Mouse (Mus musculus) hindbrain, embryonic 11.5 days (tissue): ENCODE results near the gene AB124611. TPM values are rescaled to one million over a fixed set of nuclear protein-coding genes. Genes with fewer than 3 reads are reported as not detected.

Source experiments
- ATAC-seq: fragments of 200-750 bp; cut with Nextera tagmentation; 2 replicates; pipeline ENCODE4 v1.8.0; 2017; ENCODE audit warnings: mild to moderate bottlenecking, moderate TSS enrichment, moderate library complexity; ENCODE audit not compliant: low FRiP score
- DNase-seq: peaks from one replicate; pipeline ENCODE4 v3.0.0-alpha.2; 2015; ENCODE audit warnings: low spot score
- H3K27ac ChIP-seq: fragments of 300-500 bp; sonication (generic); 2 replicates; pipeline ENCODE4 v1.5.1; 2014; ENCODE audit warnings: mild to moderate bottlenecking, low read depth, low read length
- H3K27me3 ChIP-seq: fragments of 300-500 bp; sonication (generic); 2 replicates; pipeline ENCODE4 v1.6.1; 2014; ENCODE audit warnings: mild to moderate bottlenecking, low read length, moderate library complexity, mixed read lengths; ENCODE audit not compliant: control insufficient read depth, insufficient read depth
- H3K36me3 ChIP-seq: fragments of 300-500 bp; sonication (generic); 2 replicates; pipeline ENCODE4 v1.6.1; 2014; ENCODE audit warnings: mild to moderate bottlenecking, low read length, moderate library complexity, mixed read lengths; ENCODE audit not compliant: control insufficient read depth, insufficient read depth
- H3K4me1 ChIP-seq: fragments of 300-500 bp; sonication (generic); replicated peaks from 2 replicates; pipeline ENCODE4 v1.6.1; 2014; ENCODE audit warnings: low read length, mixed read lengths; ENCODE audit not compliant: control insufficient read depth, insufficient read depth
- H3K4me2 ChIP-seq: fragments of 300-500 bp; sonication (generic); replicated peaks from 2 replicates; pipeline ENCODE4 v1.6.1; 2014; ENCODE audit warnings: mild to moderate bottlenecking, low read depth, low read length
- H3K4me3 ChIP-seq: fragments of 300-500 bp; sonication (generic); 2 replicates; pipeline ENCODE4 v1.5.1; 2014; ENCODE audit warnings: low read depth, low read length
- H3K9ac ChIP-seq: fragments of 300-500 bp; sonication (generic); 2 replicates; pipeline ENCODE4 v1.6.1; 2014; ENCODE audit warnings: low read depth, low read length
- H3K9me3 ChIP-seq: fragments of 300-500 bp; sonication (generic); 2 replicates; pipeline ENCODE4 v1.6.1; 2016; ENCODE audit warnings: low read length; ENCODE audit not compliant: control insufficient read depth
- WGBS: fragments of 180-500 bp; shearing (Covaris S2); extraction: QIAGEN DNeasy Blood & Tissue Kit; methylation state at CpG from one replicate; pipeline ENCODE4 v1.1.7; 2014; 5-methylcytosine and 5-hydroxymethylcytosine counted together
- polyA plus RNA-seq: library from polyadenylated mRNA; unstranded; fragments of >200 nt; fragmentation: Nextera tagmentation; extraction: Ambion mirVana; gene quantifications from 2 replicates; pipeline ENCODE4 v1.2.1, GENCODE M21; 2014

AB124611 gene
- polyA plus RNA-seq, 1 experiment from 2014 or later = 5.3 TPM

- no peak for ATAC-seq
- Histone ChIP-seq H3K4me1 (no peaks in the 10 kb centered on the region), H3K4me3 (no peak overlapping the region), H3K27me3 (no peaks in the 10 kb centered on the region), H3K27ac (peak overlapping the region; percentile 17; the same call in 1 of the 2 replicates), H3K4me2 (no peak overlapping the region), H3K9ac (no peak overlapping the region), H3K36me3 (0 out of 2 replicates have a peak, but pooled peaks cover 2% of the 10 kb centered on the region), H3K9me3 (no peaks in the 10 kb centered on the region)
- 86% methylated on average over 16 of the region's 16 CpGs for WGBS
- DNase-seq = no peak
These were observed 28.9 kb upstream of the AB124611 start for GRCm38 (mm10) chr9:21497050-21497542.

DNA sequence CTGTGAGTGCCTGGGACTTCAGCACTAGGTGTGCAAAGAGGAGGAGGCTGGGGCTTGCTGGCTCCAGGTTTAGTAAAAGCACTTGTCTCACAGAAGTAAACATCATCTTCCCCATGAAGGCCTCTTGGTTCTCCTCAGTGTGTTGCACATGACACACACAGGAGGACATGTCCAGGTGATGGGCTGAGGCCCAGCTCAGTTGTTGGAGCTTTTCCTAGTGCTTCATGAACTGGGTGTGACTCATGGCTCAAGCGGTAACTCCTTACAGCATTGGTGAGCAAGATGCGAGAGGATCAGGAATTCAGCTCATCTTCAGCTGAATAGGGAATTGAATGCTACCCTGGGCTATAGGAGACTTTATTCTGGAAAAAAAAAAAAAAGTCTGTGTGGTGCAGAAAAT, 28.3 kb upstream of the AB124611 start:
- no peak overlapping the region for H3K4me2 ChIP-seq
- H3K9ac ChIP-seq = no peak overlapping the region
- ATAC-seq (no peak), DNase-seq (no peak)
- H3K36me3 ChIP-seq = 0 out of 2 replicates have a peak, but pooled peaks cover 2% of the 10 kb centered on the region
- no peaks in the 10 kb centered on the region for H3K27me3 ChIP-seq
- no peak overlapping the region; the same call in 1 of the 2 replicates for H3K27ac ChIP-seq
- H3K4me3 ChIP-seq = no peak overlapping the region
- 93% methylated on average over 2 of the region's 2 CpGs for WGBS
- no peaks in the 10 kb centered on the region for H3K4me1 ChIP-seq
- H3K9me3 ChIP-seq = no peaks in the 10 kb centered on the region

DNA sequence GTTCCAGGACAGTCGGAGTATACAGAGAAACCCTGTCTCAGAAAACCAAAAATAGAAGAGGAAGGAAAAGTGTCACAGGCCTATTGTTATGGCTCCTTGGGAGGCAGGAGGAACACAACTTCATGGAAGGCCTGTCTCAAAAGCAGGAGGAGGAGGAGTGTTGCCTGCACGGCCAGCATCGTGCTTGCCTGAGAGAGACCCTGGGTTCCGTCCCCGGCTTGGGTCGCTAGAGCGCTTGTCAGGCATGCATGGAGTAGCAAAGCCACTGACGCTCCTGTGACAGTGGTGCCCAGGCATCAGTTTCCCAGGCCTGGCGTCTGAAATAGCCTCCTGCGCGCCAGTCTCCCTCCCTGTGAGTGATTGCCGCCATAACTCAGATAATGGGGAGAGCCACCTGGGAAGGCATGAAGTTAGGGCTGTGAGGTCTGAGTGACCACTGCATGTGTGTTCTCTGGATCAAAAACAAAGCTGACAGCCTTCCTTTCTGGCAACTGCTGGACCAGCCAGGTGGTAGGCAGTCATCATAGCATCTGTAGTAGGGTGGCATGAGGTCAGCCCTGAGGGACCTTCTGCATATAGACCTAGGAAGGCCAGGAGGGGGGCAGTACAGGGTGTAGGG, 27.6 kb upstream of the AB124611 start:
- H3K36me3 ChIP-seq = 0 out of 2 replicates have a peak, but pooled peaks cover 2% of the 10 kb centered on the region
- no peaks in the 10 kb centered on the region for H3K4me1 ChIP-seq
- H3K4me3 ChIP-seq = no peak overlapping the region
- H3K9ac ChIP-seq = no peak overlapping the region
- no peaks in the 10 kb centered on the region for H3K9me3 ChIP-seq
- DNase-seq = no peak
- no peaks in the 10 kb centered on the region for H3K27me3 ChIP-seq
- no peak overlapping the region for H3K27ac ChIP-seq
- 93% methylated on average over 12 of the region's 12 CpGs for WGBS
- ATAC-seq = no peak
- H3K4me2 ChIP-seq = no peak overlapping the region

GRCm38 (mm10) chr9:21503352-21503751, 22.6 kb upstream of the AB124611 start:
- no peak for ATAC-seq

DNA sequence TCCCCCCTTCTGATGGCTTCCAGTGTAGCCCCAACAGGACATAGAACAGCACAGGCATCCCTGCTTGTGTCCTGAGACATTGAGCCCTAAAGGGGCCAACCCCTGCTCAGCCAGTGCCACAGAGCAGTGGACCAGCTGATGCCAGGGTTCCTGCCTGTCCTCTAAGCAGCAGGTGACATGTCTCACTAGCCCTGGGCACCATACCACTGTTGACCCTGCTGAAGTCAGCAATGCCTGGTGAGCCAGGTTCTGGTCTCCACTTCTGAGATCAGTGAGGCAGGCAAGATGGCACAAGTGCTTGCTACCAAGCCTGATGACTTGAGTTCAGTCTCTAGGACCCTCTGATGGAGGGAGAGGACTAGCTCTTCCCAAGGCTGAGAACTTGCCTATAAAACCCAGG, 20.2 kb upstream of the AB124611 start:
- H3K36me3 ChIP-seq = peaks cover 6% of the 10 kb centered on the region; the same call in 1 of the 2 replicates
- H3K4me3 ChIP-seq = no peak overlapping the region
- H3K9ac ChIP-seq = no peak overlapping the region
- no peak for ATAC-seq
- DNase-seq = no peak
- no peak overlapping the region for H3K4me2 ChIP-seq
- H3K9me3 ChIP-seq = no peaks in the 10 kb centered on the region
- H3K27ac ChIP-seq = no peak overlapping the region
- H3K4me1 ChIP-seq = peaks cover under 1% of the 10 kb centered on the region; the same call in 1 of the 2 replicates
- H3K27me3 ChIP-seq = no peaks in the 10 kb centered on the region

More at GRCm38 (mm10) chr9:21503352-21503751, 22.6 kb upstream of the AB124611 start:
- Histone ChIP-seq H3K9ac (no peak overlapping the region), H3K27me3 (no peaks in the 10 kb centered on the region), H3K36me3 (peaks cover 8% of the 10 kb centered on the region; the same call in 1 of the 2 replicates), H3K4me1 (no peaks in the 10 kb centered on the region), H3K4me2 (no peak overlapping the region), H3K9me3 (no peaks in the 10 kb centered on the region), H3K4me3 (no peak overlapping the region), H3K27ac (no peak overlapping the region)
- 95% methylated on average over 8 of the region's 8 CpGs for WGBS
- no peak for DNase-seq

GRCm38 (mm10) chr9:21507753-21508430, 18.1 kb upstream of the AB124611 start:
- Histone ChIP-seq H3K9ac (no peak overlapping the region), H3K27me3 (no peaks in the 10 kb centered on the region), H3K9me3 (no peaks in the 10 kb centered on the region), H3K4me1 (peaks cover 3% of the 10 kb centered on the region; the same call in 1 of the 2 replicates), H3K36me3 (peaks cover 6% of the 10 kb centered on the region; the same call in 1 of the 2 replicates), H3K4me3 (no peak overlapping the region), H3K4me2 (no peak overlapping the region), H3K27ac (no peak overlapping the region)
- ATAC-seq (no peak), DNase-seq (no peak)
- 96% methylated on average over 15 of the region's 15 CpGs for WGBS

DNA sequence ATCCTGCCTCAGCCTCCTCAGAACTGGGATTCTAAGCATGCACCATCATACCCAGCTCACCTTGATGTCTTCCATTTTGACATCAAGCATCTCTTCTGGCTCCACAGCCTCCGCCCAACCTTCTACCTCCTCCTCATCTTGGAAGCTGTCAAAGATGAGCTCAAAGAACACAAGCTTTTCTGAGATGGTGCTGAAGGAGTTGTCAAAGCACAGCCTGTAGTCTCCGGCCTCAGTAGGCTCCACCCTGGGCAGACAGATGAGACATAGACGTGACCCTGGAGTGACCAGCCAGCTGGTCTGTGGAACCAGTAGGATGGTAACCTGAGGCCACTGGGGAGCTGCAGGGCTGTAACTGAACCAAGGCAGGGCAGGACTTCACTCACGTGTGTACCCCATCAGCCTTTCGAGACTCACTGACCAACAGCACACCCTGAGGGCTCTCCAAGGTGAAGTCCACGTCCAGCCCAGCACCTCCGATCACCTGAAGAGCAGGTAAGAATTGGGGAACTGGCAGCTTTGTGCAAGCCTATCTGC, 17.0 kb upstream of the AB124611 start:
- ATAC-seq = no peak
- Histone ChIP-seq H3K36me3 (peaks cover 6% of the 10 kb centered on the region; the same call in 1 of the 2 replicates), H3K9me3 (no peaks in the 10 kb centered on the region), H3K27ac (no peak overlapping the region), H3K9ac (no peak overlapping the region), H3K4me2 (peak overlapping the region; percentile 69), H3K4me3 (peak overlapping the region; percentile 62), H3K4me1 (peaks cover 3% of the 10 kb centered on the region; the same call in 1 of the 2 replicates), H3K27me3 (no peaks in the 10 kb centered on the region)
- WGBS = 77% methylated on average over 7 of the region's 7 CpGs
- DNase-seq = no peak

GRCm38 (mm10) chr9:21509772-21510688, 15.9 kb upstream of the AB124611 start, which contains the start of gene Tmed1:
TSS of gene Tmed1 (minus strand) at chr9:21510252.
- peak within 1 kb of the TSS; percentile 69 for H3K4me2 ChIP-seq
- DNase-seq (peak; percentile 94), ATAC-seq (peak; percentile 97)
- peak within 1 kb of the TSS; percentile 72 for H3K9ac ChIP-seq
- no peaks in the 10 kb centered on the region for H3K9me3 ChIP-seq
- peak within 1 kb of the TSS; percentile 62 for H3K4me3 ChIP-seq
- H3K27me3 ChIP-seq = no peaks in the 10 kb centered on the region
- WGBS = under 1% methylated on average over 44 of the region's 44 CpGs
- H3K27ac ChIP-seq = peak within 1 kb of the TSS; percentile 74
- H3K4me1 ChIP-seq = peaks cover 3% of the 10 kb centered on the region; the same call in 1 of the 2 replicates
- peaks cover 3% of the 10 kb centered on the region; the same call in 1 of the 2 replicates for H3K36me3 ChIP-seq
